Mouse (Mus musculus): Measurements from ENCODE around the gene Plxnb3.
A peak's percentile ranks its signal among the peaks of the same experiment; 100 is the strongest.

The Plxnb3 gene

GRCm38 (mm10) chrX:73785666-73786065 is 28.8 kb downstream of the Plxnb3 start:
- no peak for DNase-seq (ENCODE audit: low read depth in 1 of 2, low spot score in 2 of 2)

- peak; percentile 88 to 90 for DNase-seq (ENCODE audit: low read depth in 1 of 2, low spot score in 2 of 2)
Observed at GRCm38 (mm10) chrX:73786364-73787224, 29.7 kb downstream of the Plxnb3 start, which contains the start of the genes Idh3g and Ssr4. Idh3g (minus strand) TSS chrX:73786897. Ssr4 (plus strand) TSS chrX:73787028.

GRCm38 (mm10) chrX:73787225-73787558 is 30.3 kb downstream of the Plxnb3 start:
- DNase-seq (ENCODE audit: low read depth in 1 of 2, low spot score in 2 of 2): no peak

- no peak for DNase-seq (ENCODE audit: low read depth in 1 of 2, low spot score in 2 of 2)
Observed at GRCm38 (mm10) chrX:73788501-73788900, 31.6 kb downstream of the Plxnb3 start.

- DNase-seq (ENCODE audit: low read depth in 1 of 2, low spot score in 2 of 2): no peak
Observed at GRCm38 (mm10) chrX:73793039-73793438, 36.1 kb downstream of the Plxnb3 start.

GRCm38 (mm10) chrX:73793505-73793904 is 36.6 kb downstream of the Plxnb3 start:
- DNase-seq (ENCODE audit: low read depth in 1 of 2, low spot score in 2 of 2): no peak

- no peak for DNase-seq (ENCODE audit: low read depth in 1 of 2, low spot score in 2 of 2)
Observed at GRCm38 (mm10) chrX:73797511-73797910, 40.6 kb downstream of the Plxnb3 start.

- DNase-seq (ENCODE audit: low read depth in 1 of 2, low spot score in 2 of 2): peak; percentile 11 to 51
Observed at GRCm38 (mm10) chrX:73798502-73798901, 41.6 kb downstream of the Plxnb3 start.

GRCm38 (mm10) chrX:73805814-73806213 is 48.9 kb downstream of the Plxnb3 start:
- no peak for DNase-seq (ENCODE audit: low read depth in 1 of 2, low spot score in 2 of 2)

GRCm38 (mm10) chrX:73815072-73815471 is 58.2 kb downstream of the Plxnb3 start:
- DNase-seq (ENCODE audit: low read depth in 1 of 2, low spot score in 2 of 2): no peak

GRCm38 (mm10) chrX:73816596-73817314 is 59.9 kb downstream of the Plxnb3 start:
- no peak for DNase-seq (ENCODE audit: low read depth in 1 of 2, low spot score in 2 of 2)

All from monocyte, adult 2 months (primary cell).